Mouse (Mus musculus) heart, postnatal 0 days (tissue): Measurements from ENCODE around the gene Armh2.

Source experiments
- CTCF ChIP-seq: IDR thresholded peaks from 2 replicates; pipeline ENCODE4 v1.5.1; 2016; ENCODE audit warnings: antibody characterized with exemption, control low read depth, low read depth
- EP300 ChIP-seq: IDR thresholded peaks from 2 replicates; pipeline ENCODE4 v1.6.1; 2016; ENCODE audit warnings: antibody characterized with exemption, low read depth

- TF ChIP-seq CTCF (peak; percentile 93), EP300 (no peak)
Observed at GRCm38 (mm10) chr13:24776146-24776844, 35.3 kb downstream of the Armh2 start.
